Mouse (Mus musculus): ENCODE measurements around the gene Rapgef4. TPM values are rescaled to one million over a fixed set of nuclear protein-coding genes. Genes with fewer than 3 reads are reported as not detected.

Rapgef4 gene
- polyA plus RNA-seq, 1 experiment from 2014 or later = 5.0 TPM

GRCm38 (mm10) chr2:72241714-72242472 is 260.9 kb downstream of the Rapgef4 start:
- DNase-seq (ENCODE audit: low spot score) (no peak), ATAC-seq (no peak)
- no peak overlapping the region for H3K4me3 ChIP-seq (ENCODE audit: low read depth, low read length)
- H3K27ac ChIP-seq (ENCODE audit: low read length) = no peak overlapping the region
- no peak overlapping the region for H3K9ac ChIP-seq (replicated peaks; ENCODE audit: low read depth)
- 0 out of 2 replicates have a peak, but pooled peaks cover 4% of the 10 kb centered on the region for H3K36me3 ChIP-seq (ENCODE audit: insufficient read depth, low read length)
- H3K27me3 ChIP-seq (replicated peaks; ENCODE audit: insufficient read depth, low read length) = no peaks in the 10 kb centered on the region
- H3K9me3 ChIP-seq (ENCODE audit: low read length) = no peaks in the 10 kb centered on the region
- TF ChIP-seq EP300 (IDR thresholded peaks at IDR 0.05) (no peak), CTCF (IDR thresholded peaks at IDR 0.05) (no peak)
- 0 out of 2 replicates have a peak overlapping the region, but pooled peaks have one; percentile 6 for H3K4me2 ChIP-seq (replicated peaks; ENCODE audit: low read depth, low read length)
- no peaks in the 10 kb centered on the region; the same call in 1 of the 2 replicates for H3K4me1 ChIP-seq (ENCODE audit: insufficient read depth, low read depth, low read length)
- WGBS = 52% methylated on average over 14 of the region's 14 CpGs

- H3K4me3 ChIP-seq (ENCODE audit: low read depth, low read length) = no peak overlapping the region
- no peak overlapping the region for H3K27ac ChIP-seq (ENCODE audit: low read length)
- no peaks in the 10 kb centered on the region for H3K9me3 ChIP-seq (ENCODE audit: low read length)
- H3K4me1 ChIP-seq (ENCODE audit: insufficient read depth, low read depth, low read length) = no peaks in the 10 kb centered on the region; the same call in 1 of the 2 replicates
- 0 out of 2 replicates have a peak, but pooled peaks cover 4% of the 10 kb centered on the region for H3K36me3 ChIP-seq (ENCODE audit: insufficient read depth, low read length)
- no peaks in the 10 kb centered on the region for H3K27me3 ChIP-seq (replicated peaks; ENCODE audit: insufficient read depth, low read length)
- peak; percentile 57 for ATAC-seq
- WGBS = 72% methylated on average over 12 of the region's 12 CpGs
- H3K4me2 ChIP-seq (replicated peaks; ENCODE audit: low read depth, low read length) = no peak overlapping the region
- peak; percentile 36 for DNase-seq (ENCODE audit: low spot score)
- TF ChIP-seq EP300 (IDR thresholded peaks at IDR 0.05) = no peak
- no peak for TF ChIP-seq CTCF (IDR thresholded peaks at IDR 0.05)
- H3K9ac ChIP-seq (replicated peaks; ENCODE audit: low read depth) = no peak overlapping the region
Measured at GRCm38 (mm10) chr2:72242910-72243675, 262.1 kb downstream of the Rapgef4 start.

- Histone ChIP-seq H3K9ac (replicated peaks; ENCODE audit: low read depth) (no peak overlapping the region), H3K9me3 (ENCODE audit: low read length) (no peaks in the 10 kb centered on the region), H3K4me3 (ENCODE audit: low read depth, low read length) (no peak overlapping the region), H3K27ac (ENCODE audit: low read length) (no peak overlapping the region), H3K4me2 (replicated peaks; ENCODE audit: low read depth, low read length) (no peak overlapping the region), H3K36me3 (ENCODE audit: insufficient read depth, low read length) (0 out of 2 replicates have a peak, but pooled peaks cover 4% of the 10 kb centered on the region), H3K27me3 (replicated peaks; ENCODE audit: insufficient read depth, low read length) (no peaks in the 10 kb centered on the region), H3K4me1 (ENCODE audit: insufficient read depth, low read depth, low read length) (no peaks in the 10 kb centered on the region; the same call in 1 of the 2 replicates)
- DNase-seq (ENCODE audit: low spot score) (no peak), ATAC-seq (no peak)
- no peak for TF ChIP-seq EP300 (IDR thresholded peaks at IDR 0.05)
- TF ChIP-seq CTCF (IDR thresholded peaks at IDR 0.05) = no peak
- 63% methylated on average over 4 of the region's 4 CpGs for WGBS
Measured at GRCm38 (mm10) chr2:72245631-72246030, 264.6 kb downstream of the Rapgef4 start.

- Histone ChIP-seq H3K9ac (replicated peaks; ENCODE audit: low read depth) (no peak overlapping the region), H3K27ac (ENCODE audit: low read length) (no peak overlapping the region), H3K4me3 (ENCODE audit: low read depth, low read length) (no peak overlapping the region), H3K4me2 (replicated peaks; ENCODE audit: low read depth, low read length) (no peak overlapping the region), H3K4me1 (ENCODE audit: insufficient read depth, low read depth, low read length) (no peaks in the 10 kb centered on the region; the same call in 1 of the 2 replicates), H3K9me3 (ENCODE audit: low read length) (no peaks in the 10 kb centered on the region), H3K36me3 (ENCODE audit: insufficient read depth, low read length) (0 out of 2 replicates have a peak, but pooled peaks cover 4% of the 10 kb centered on the region), H3K27me3 (replicated peaks; ENCODE audit: insufficient read depth, low read length) (no peaks in the 10 kb centered on the region)
- no peak for ATAC-seq
- TF ChIP-seq EP300 (IDR thresholded peaks at IDR 0.05) = no peak
- TF ChIP-seq CTCF (IDR thresholded peaks at IDR 0.05) = no peak
- 85% methylated on average over 11 of the region's 11 CpGs for WGBS
- no peak for DNase-seq (ENCODE audit: low spot score)
Measured at GRCm38 (mm10) chr2:72246376-72246775, 265.3 kb downstream of the Rapgef4 start.

GRCm38 (mm10) chr2:72247819-72248218 is 266.8 kb downstream of the Rapgef4 start:
- 0 out of 2 replicates have a peak, but pooled peaks cover 4% of the 10 kb centered on the region for H3K36me3 ChIP-seq (ENCODE audit: insufficient read depth, low read length)
- 74% methylated on average over 6 of the region's 6 CpGs for WGBS
- H3K27me3 ChIP-seq (replicated peaks; ENCODE audit: insufficient read depth, low read length) = no peaks in the 10 kb centered on the region
- H3K4me3 ChIP-seq (ENCODE audit: low read depth, low read length) = no peak overlapping the region
- H3K4me2 ChIP-seq (replicated peaks; ENCODE audit: low read depth, low read length) = no peak overlapping the region
- H3K9ac ChIP-seq (replicated peaks; ENCODE audit: low read depth) = no peak overlapping the region
- ATAC-seq (no peak), DNase-seq (ENCODE audit: low spot score) (no peak)
- 0 out of 2 replicates have a peak overlapping the region, but pooled peaks have one; percentile 21 for H3K27ac ChIP-seq (ENCODE audit: low read length)
- no peaks in the 10 kb centered on the region for H3K9me3 ChIP-seq (ENCODE audit: low read length)
- H3K4me1 ChIP-seq (ENCODE audit: insufficient read depth, low read depth, low read length) = no peaks in the 10 kb centered on the region
- no peak for TF ChIP-seq EP300 (IDR thresholded peaks at IDR 0.05)
- no peak for TF ChIP-seq CTCF (IDR thresholded peaks at IDR 0.05)

Data from lung, postnatal 0 days (tissue).